Mouse (Mus musculus) heart, postnatal 0 days (tissue): ENCODE measurements around the gene Abcc3. TPM values are rescaled to one million over a fixed set of nuclear protein-coding genes. Genes with fewer than 3 reads are reported as not detected.

Source experiments
- ATAC-seq: fragments of 200-750 bp; cut with Nextera tagmentation; 2 replicates; pipeline ENCODE4 v1.8.0; 2017; ENCODE audit warnings: low read depth, moderate number of reproducible peaks, moderate library complexity; ENCODE audit not compliant: insufficient read depth
- DNase-seq: peaks from one replicate; pipeline ENCODE4 v3.0.0-alpha.2; 2016; ENCODE audit warnings: low spot score
- H3K27ac ChIP-seq: fragments of 300-500 bp; sonication (generic); 2 replicates; pipeline ENCODE4 v1.5.1; 2014; ENCODE audit warnings: low read depth, mild to moderate bottlenecking
- H3K27me3 ChIP-seq: fragments of 300-500 bp; sonication (generic); 2 replicates; pipeline ENCODE4 v1.6.1; 2014; ENCODE audit warnings: low read length, mixed read lengths; ENCODE audit not compliant: control insufficient read depth, insufficient read depth
- H3K36me3 ChIP-seq: fragments of 300-500 bp; sonication (generic); replicated peaks from 2 replicates; pipeline ENCODE4 v1.6.1; 2014; ENCODE audit warnings: low read length, mixed read lengths; ENCODE audit not compliant: control insufficient read depth, insufficient read depth
- H3K4me1 ChIP-seq: fragments of 300-500 bp; sonication (generic); 2 replicates; pipeline ENCODE4 v1.6.1; 2014; ENCODE audit warnings: antibody characterized with exemption; ENCODE audit not compliant: control insufficient read depth, insufficient read depth
- H3K4me2 ChIP-seq: fragments of 300-500 bp; sonication (generic); 2 replicates; pipeline ENCODE4 v1.6.1; 2014; ENCODE audit warnings: low read depth, mild to moderate bottlenecking, low read length, moderate library complexity
- H3K4me3 ChIP-seq: fragments of 300-500 bp; sonication (generic); 2 replicates; pipeline ENCODE4 v1.5.1; 2014; ENCODE audit warnings: low read depth, low read length
- H3K9ac ChIP-seq: fragments of 300-500 bp; sonication (generic); replicated peaks from 2 replicates; pipeline ENCODE4 v1.6.1; 2014; ENCODE audit warnings: low read depth, low read length, mixed read lengths
- H3K9me3 ChIP-seq: fragments of 300-500 bp; sonication (generic); replicated peaks from 2 replicates; pipeline ENCODE4 v1.6.1; 2016; ENCODE audit warnings: low read length; ENCODE audit not compliant: control insufficient read depth
- CTCF ChIP-seq: IDR thresholded peaks from 2 replicates; pipeline ENCODE4 v1.5.1; 2016; ENCODE audit warnings: antibody characterized with exemption, control low read depth, low read depth
- EP300 ChIP-seq: IDR thresholded peaks from 2 replicates; pipeline ENCODE4 v1.6.1; 2016; ENCODE audit warnings: antibody characterized with exemption, low read depth
- WGBS: fragments of 180-500 bp; shearing (Covaris S2); extraction: QIAGEN DNeasy Blood & Tissue Kit; methylation state at CpG from one replicate; pipeline ENCODE4 v1.1.7; 2014; 5-methylcytosine and 5-hydroxymethylcytosine counted together
- polyA plus RNA-seq: library from polyadenylated mRNA; unstranded; fragments of >200 nt; fragmentation: Nextera tagmentation; extraction: Ambion mirVana; gene quantifications from 2 replicates; pipeline ENCODE4 v1.2.1, GENCODE M21; 2015
- total RNA-seq: library from RNA; depleted of rRNA; stranded (reverse); fragments of >200 nt; gene quantifications from 2 replicates; pipeline ENCODE4 v1.2.3, GENCODE M21; 2014; ENCODE audit warnings: low replicate concordance

Gene Abcc3
- total and polyA plus RNA-seq, 2 experiments from 2014 or later = 0.72 to 14.5 TPM

GRCm38 (mm10) chr11:94318056-94318455 is 74.7 kb downstream of the Abcc3 start:
- Histone ChIP-seq H3K9ac (no peak overlapping the region), H3K36me3 (peaks cover 4% of the 10 kb centered on the region; the same call in 1 of the 2 replicates), H3K4me3 (no peak overlapping the region), H3K27ac (0 out of 2 replicates have a peak overlapping the region, but pooled peaks have one; percentile 18), H3K27me3 (no peaks in the 10 kb centered on the region), H3K9me3 (no peaks in the 10 kb centered on the region), H3K4me2 (no peak overlapping the region), H3K4me1 (peaks cover 50% of the 10 kb centered on the region)
- 59% methylated on average over 5 of the region's 5 CpGs for WGBS
- no peak for TF ChIP-seq CTCF
- no peak for TF ChIP-seq EP300
- ATAC-seq (no peak), DNase-seq (no peak)

- Histone ChIP-seq H3K9me3 (no peaks in the 10 kb centered on the region), H3K27me3 (no peaks in the 10 kb centered on the region), H3K4me2 (no peak overlapping the region), H3K27ac (0 out of 2 replicates have a peak overlapping the region, but pooled peaks have one; percentile 18), H3K36me3 (peaks cover 4% of the 10 kb centered on the region; the same call in 1 of the 2 replicates), H3K9ac (no peak overlapping the region), H3K4me1 (peaks cover 46% of the 10 kb centered on the region), H3K4me3 (no peak overlapping the region)
- TF ChIP-seq EP300 (no peak), CTCF (no peak)
- 58% methylated on average over 4 of the region's 4 CpGs for WGBS
- DNase-seq (no peak), ATAC-seq (no peak)
Observed at GRCm38 (mm10) chr11:94317515-94317914, 75.3 kb downstream of the Abcc3 start.

- no peak overlapping the region for H3K9ac ChIP-seq
- 62% methylated on average over 1 of the region's 1 CpGs for WGBS
- peaks cover 42% of the 10 kb centered on the region for H3K4me1 ChIP-seq
- DNase-seq (no peak), ATAC-seq (no peak)
- H3K27ac ChIP-seq = no peak overlapping the region
- no peaks in the 10 kb centered on the region for H3K27me3 ChIP-seq
- no peak for TF ChIP-seq EP300
- TF ChIP-seq CTCF = no peak
- H3K4me2 ChIP-seq = no peak overlapping the region
- H3K4me3 ChIP-seq = no peak overlapping the region
- peaks cover 4% of the 10 kb centered on the region; the same call in 1 of the 2 replicates for H3K36me3 ChIP-seq
- H3K9me3 ChIP-seq = no peaks in the 10 kb centered on the region
Observed at GRCm38 (mm10) chr11:94317014-94317413, 75.8 kb downstream of the Abcc3 start.

DNA sequence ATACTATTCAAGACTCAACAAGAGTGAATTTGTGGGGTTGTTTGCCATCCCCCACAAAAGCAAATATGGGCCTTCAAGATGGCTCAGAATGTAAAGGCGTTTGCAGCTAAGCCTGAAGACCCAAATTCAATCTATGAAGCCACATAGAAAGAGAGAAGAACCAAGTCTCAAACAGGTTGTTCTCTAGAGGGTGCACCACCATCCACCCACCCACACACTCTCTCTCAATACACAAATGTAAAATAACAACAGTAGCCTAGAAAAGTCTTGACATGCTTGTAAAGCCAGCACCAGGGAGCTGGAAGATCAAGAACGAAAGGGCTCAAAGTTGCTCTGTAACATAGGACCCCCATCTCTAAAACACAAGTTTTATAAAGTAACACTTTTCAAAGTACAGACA is 76.3 kb downstream of the Abcc3 start:
- Histone ChIP-seq H3K4me3 (no peak overlapping the region), H3K27ac (no peak overlapping the region), H3K4me1 (peaks cover 42% of the 10 kb centered on the region), H3K9ac (no peak overlapping the region), H3K9me3 (no peaks in the 10 kb centered on the region), H3K27me3 (no peaks in the 10 kb centered on the region), H3K4me2 (no peak overlapping the region), H3K36me3 (peaks cover 4% of the 10 kb centered on the region; the same call in 1 of the 2 replicates)
- WGBS = 72% methylated on average over 2 of the region's 2 CpGs
- no peak for DNase-seq
- TF ChIP-seq CTCF = no peak
- TF ChIP-seq EP300 = no peak
- ATAC-seq = no peak

- H3K27ac ChIP-seq = no peak overlapping the region; the same call in 1 of the 2 replicates
Observed at GRCm38 (mm10) chr11:94315308-94315707, 77.5 kb downstream of the Abcc3 start.

DNA sequence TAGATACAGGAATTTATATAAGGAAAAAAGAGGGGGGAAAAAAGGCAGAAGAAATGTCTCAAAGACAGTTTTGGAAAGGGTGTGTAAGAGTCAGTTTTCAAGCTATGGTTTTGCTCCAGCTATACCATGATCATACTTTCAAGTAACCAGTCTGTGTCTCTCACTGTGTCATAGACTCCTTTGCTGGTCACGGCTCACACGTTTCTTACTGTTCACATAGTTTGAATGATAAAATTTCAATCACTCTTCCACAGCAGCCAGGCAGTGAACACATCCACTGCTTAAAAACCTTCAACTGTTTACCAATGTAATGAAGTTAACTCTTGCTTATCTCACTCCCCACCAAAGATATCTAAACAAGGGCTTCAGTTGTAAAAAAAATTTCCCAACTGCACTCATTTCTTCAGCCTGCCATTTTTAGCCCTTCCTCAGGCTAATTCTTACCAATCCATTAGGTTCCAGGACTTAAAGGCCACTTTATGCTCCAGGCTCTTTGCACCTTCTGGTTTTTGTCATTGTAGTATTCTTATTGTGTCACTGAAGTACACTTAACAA is 78.6 kb downstream of the Abcc3 start:
- no peak overlapping the region for H3K4me2 ChIP-seq
- TF ChIP-seq EP300 (no peak), CTCF (no peak)
- H3K27ac ChIP-seq = no peak overlapping the region
- H3K9me3 ChIP-seq = no peaks in the 10 kb centered on the region
- peaks cover 4% of the 10 kb centered on the region for H3K36me3 ChIP-seq
- DNase-seq = no peak
- H3K4me3 ChIP-seq = no peak overlapping the region
- no peak for ATAC-seq
- no peaks in the 10 kb centered on the region for H3K27me3 ChIP-seq
- WGBS = 15% methylated on average over 2 of the region's 2 CpGs
- peaks cover 32% of the 10 kb centered on the region for H3K4me1 ChIP-seq
- no peak overlapping the region for H3K9ac ChIP-seq

More at GRCm38 (mm10) chr11:94315308-94315707, 77.5 kb downstream of the Abcc3 start:
- H3K4me1 ChIP-seq = peaks cover 38% of the 10 kb centered on the region
- H3K27me3 ChIP-seq = no peaks in the 10 kb centered on the region
- DNase-seq = no peak
- no peaks in the 10 kb centered on the region for H3K9me3 ChIP-seq
- H3K4me2 ChIP-seq = no peak overlapping the region
- no peak overlapping the region for H3K4me3 ChIP-seq
- peaks cover 4% of the 10 kb centered on the region; the same call in 1 of the 2 replicates for H3K36me3 ChIP-seq
- TF ChIP-seq EP300 = no peak
- no peak for TF ChIP-seq CTCF
- WGBS = 23% methylated on average over 1 of the region's 1 CpGs
- H3K9ac ChIP-seq = no peak overlapping the region
- ATAC-seq = no peak
